Mouse (Mus musculus) stomach, postnatal 0 days (tissue): ENCODE results near the gene C1qtnf6. TPM values are rescaled to one million over a fixed set of nuclear protein-coding genes. Genes with fewer than 3 reads are reported as not detected.
A peak's percentile ranks its signal among the peaks of the same experiment; 100 is the strongest.

Source experiments
- ATAC-seq: fragments of 200-750 bp; cut with Nextera tagmentation; 2 replicates; pipeline ENCODE4 v1.8.0; 2017; ENCODE audit not compliant: low FRiP score, low TSS enrichment
- DNase-seq: peaks from one replicate; pipeline ENCODE4 v3.0.0-alpha.2; 2016; ENCODE audit warnings: low spot score
- H3K27ac ChIP-seq: fragments of 300-500 bp; sonication (generic); replicated peaks from 2 replicates; pipeline ENCODE4 v1.5.1; 2014; ENCODE audit warnings: mild to moderate bottlenecking, control low read depth
- H3K27me3 ChIP-seq: fragments of 300-500 bp; sonication (generic); 2 replicates; pipeline ENCODE4 v1.6.1; 2014; ENCODE audit warnings: low read length; ENCODE audit not compliant: control insufficient read depth, insufficient read depth
- H3K36me3 ChIP-seq: fragments of 300-500 bp; sonication (generic); 2 replicates; pipeline ENCODE4 v1.6.1; 2014; ENCODE audit warnings: low read length, mixed read lengths; ENCODE audit not compliant: control insufficient read depth, insufficient read depth
- H3K4me1 ChIP-seq: fragments of 300-500 bp; sonication (generic); replicated peaks from 2 replicates; pipeline ENCODE4 v1.6.1; 2014; ENCODE audit warnings: antibody characterized with exemption; ENCODE audit not compliant: control insufficient read depth, insufficient read depth
- H3K4me2 ChIP-seq: fragments of 300-500 bp; sonication (generic); replicated peaks from 2 replicates; pipeline ENCODE4 v1.6.1; 2014; ENCODE audit warnings: low read depth, mild to moderate bottlenecking, control low read depth, moderate library complexity
- H3K4me3 ChIP-seq: fragments of 300-500 bp; sonication (generic); 2 replicates; pipeline ENCODE4 v1.5.1; 2014; ENCODE audit warnings: low read depth, low read length, control low read depth
- H3K9ac ChIP-seq: fragments of 300-500 bp; sonication (generic); 2 replicates; pipeline ENCODE4 v1.6.1; 2014; ENCODE audit warnings: mild to moderate bottlenecking, low read length, control low read depth, mixed read lengths
- H3K9me3 ChIP-seq: fragments of 300-500 bp; sonication (generic); 2 replicates; pipeline ENCODE4 v1.6.1; 2016; ENCODE audit warnings: low read length; ENCODE audit not compliant: control insufficient read depth
- CTCF ChIP-seq: IDR thresholded peaks from 2 replicates; pipeline ENCODE4 v1.5.1; 2016; ENCODE audit warnings: antibody characterized with exemption, low read depth, mild to moderate bottlenecking, moderate library complexity
- EP300 ChIP-seq: optimal IDR thresholded peaks from 2 replicates; pipeline ENCODE3; 2016; ENCODE audit warnings: antibody characterized with exemption
- WGBS: fragments of 180-500 bp; shearing (Covaris S2); extraction: QIAGEN DNeasy Blood & Tissue Kit; methylation state at CpG from one replicate; pipeline ENCODE4 v1.1.7; 2014; 5-methylcytosine and 5-hydroxymethylcytosine counted together
- polyA plus RNA-seq: library from polyadenylated mRNA; unstranded; fragments of >200 nt; fragmentation: Nextera tagmentation; extraction: Ambion mirVana; gene quantifications from 2 replicates; pipeline ENCODE4 v1.2.1, GENCODE M21; 2015

Gene C1qtnf6
- polyA plus RNA-seq, 1 experiment from 2014 or later = 20.2 TPM

DNA sequence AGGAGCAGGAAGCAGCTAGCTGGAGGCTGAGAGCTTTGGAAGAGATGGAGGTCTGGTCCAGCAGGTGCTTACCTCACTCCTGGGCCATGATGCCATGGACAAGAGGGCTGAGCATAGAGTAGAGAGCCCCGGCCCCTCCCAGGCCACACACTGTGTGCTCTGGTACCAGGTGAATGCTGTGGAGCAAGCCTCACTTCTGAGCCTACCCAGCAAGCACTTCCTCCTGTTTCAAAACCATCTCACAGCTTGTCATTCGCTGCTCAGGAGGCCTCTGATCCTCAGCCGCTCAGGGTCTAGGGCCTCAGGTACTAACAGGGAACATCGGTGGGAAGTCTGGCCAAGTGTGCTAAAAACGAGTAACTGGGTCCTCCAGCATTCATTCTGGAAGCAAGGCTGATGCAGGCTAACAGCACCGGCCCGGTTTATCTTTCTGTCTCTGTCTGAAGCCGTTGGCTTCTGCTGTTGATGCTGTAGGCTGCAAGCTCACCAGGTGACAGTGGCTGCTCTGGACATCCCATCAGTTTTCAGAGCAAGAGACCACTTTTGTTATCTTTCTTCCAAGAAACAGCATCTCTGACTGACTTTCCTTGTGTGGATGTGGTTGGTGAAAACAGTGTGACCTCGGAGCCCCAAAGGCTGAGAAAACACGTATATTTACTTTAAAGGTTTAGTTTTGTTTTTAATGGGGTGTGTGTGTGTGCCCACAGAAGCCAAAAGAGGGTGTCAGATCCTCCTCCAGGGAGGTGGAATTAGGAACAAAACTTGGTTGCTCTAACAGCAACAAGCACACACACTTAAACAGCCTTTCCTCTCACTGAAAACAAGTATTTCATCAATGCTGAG is 26.7 kb upstream of the C1qtnf6 start:
- Histone ChIP-seq H3K4me3 (no peak overlapping the region), H3K27me3 (no peaks in the 10 kb centered on the region), H3K4me1 (no peaks in the 10 kb centered on the region), H3K27ac (no peak overlapping the region), H3K9me3 (no peaks in the 10 kb centered on the region), H3K36me3 (no peaks in the 10 kb centered on the region), H3K4me2 (no peak overlapping the region), H3K9ac (no peak overlapping the region)
- DNase-seq = no peak
- WGBS = 55% methylated on average over 10 of the region's 10 CpGs
- no peak for ATAC-seq
- no peak for TF ChIP-seq EP300
- no peak for TF ChIP-seq CTCF

DNA sequence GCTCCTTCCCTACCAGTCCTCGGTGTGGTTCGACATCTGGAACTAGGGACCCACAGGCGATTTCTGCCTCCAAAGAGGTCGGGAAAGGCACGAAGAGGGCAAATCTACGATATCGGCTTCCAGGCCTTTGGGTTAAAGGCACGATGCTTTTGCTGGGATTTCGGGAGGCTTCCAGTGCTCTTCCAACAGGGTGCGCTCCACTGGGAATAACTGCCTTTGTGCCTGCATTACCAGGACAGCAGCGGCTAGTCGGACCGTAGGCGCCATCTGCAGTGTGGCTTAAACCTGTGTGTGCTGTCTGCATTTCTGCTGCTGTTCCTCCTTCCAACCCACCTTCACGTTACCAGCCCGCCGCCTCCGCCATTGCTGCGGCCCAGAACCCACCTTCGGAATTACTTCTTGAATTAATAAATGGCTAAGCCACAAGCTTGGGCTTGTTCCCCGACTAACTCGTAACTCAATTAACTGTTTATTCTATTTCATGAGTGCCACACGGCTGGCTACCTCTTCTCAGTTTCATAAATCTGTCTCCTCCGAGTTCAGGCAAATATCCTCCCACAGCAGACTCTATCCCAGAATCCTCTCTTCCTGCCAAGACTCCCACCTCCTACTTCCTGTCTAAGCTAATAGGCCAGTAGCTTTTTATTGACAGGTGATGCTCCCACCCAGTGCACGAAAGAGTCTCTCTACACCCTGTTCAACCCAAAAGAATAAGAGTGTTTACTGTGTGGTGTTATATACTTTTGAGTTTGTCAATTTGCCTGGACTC is 23.5 kb upstream of the C1qtnf6 start:
- WGBS = 59% methylated on average over 25 of the region's 25 CpGs
- H3K4me2 ChIP-seq = no peak overlapping the region
- H3K9ac ChIP-seq = no peak overlapping the region
- ATAC-seq (no peak), DNase-seq (no peak)
- H3K4me1 ChIP-seq = no peaks in the 10 kb centered on the region
- H3K27me3 ChIP-seq = no peaks in the 10 kb centered on the region
- H3K36me3 ChIP-seq = no peaks in the 10 kb centered on the region
- TF ChIP-seq EP300 = no peak
- peak; percentile 39; the same call in 1 of the 2 replicates for TF ChIP-seq CTCF
- no peak overlapping the region for H3K27ac ChIP-seq
- peak overlapping the region; percentile 1; the same call in 1 of the 2 replicates for H3K4me3 ChIP-seq
- no peaks in the 10 kb centered on the region for H3K9me3 ChIP-seq

DNA sequence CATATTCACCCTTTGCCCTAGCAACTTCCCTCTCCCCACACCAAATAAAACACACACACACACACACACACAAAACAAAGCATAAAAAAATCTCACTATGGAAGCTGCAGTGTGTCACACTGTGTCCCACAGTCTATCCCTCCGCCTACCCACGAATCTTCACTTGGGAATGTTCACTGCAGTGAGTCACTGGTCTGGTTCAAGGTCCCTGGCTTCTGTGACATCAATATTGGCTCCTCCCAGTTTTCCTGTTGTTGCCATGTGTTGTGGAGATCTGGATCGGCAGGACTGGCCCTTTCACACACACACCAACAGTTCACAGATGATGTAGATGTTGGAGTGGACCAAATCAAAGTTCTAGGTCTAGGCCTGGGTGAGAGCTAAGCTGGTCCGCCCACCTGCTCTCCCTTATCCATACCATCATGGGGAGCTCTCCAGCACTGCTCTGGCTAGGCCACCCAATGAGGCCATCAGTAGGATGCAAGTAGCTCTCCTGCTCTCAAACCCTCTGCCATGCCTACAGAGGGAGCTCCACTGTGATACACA is 18.0 kb upstream of the C1qtnf6 start:
- 53% methylated on average over 4 of the region's 4 CpGs for WGBS

DNA sequence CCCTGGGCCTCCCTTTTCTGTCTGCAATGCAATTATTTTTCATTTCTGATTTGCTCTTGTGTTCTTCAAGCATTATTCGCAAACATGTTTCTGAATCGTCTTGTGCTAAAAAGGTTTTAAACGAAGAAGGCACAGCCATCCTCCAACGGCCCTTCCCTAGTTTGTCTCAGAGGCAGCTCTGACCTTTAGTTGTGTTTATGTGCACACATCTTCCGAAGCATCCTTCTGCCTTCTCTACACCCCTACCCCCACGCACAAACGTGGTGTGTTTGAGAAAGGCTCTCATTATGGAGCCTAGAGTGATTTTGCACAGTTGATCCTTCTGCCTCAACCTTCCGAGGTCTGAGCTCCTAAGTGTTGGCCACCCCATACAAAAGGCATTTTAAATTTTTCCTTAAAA is 17.5 kb upstream of the C1qtnf6 start:
- Histone ChIP-seq H3K9ac (no peak overlapping the region), H3K36me3 (no peaks in the 10 kb centered on the region), H3K9me3 (no peaks in the 10 kb centered on the region), H3K27me3 (no peaks in the 10 kb centered on the region), H3K4me3 (no peak overlapping the region), H3K27ac (0 out of 2 replicates have a peak overlapping the region, but pooled peaks have one; percentile 1), H3K4me2 (no peak overlapping the region), H3K4me1 (no peaks in the 10 kb centered on the region)
- 50% methylated on average over 8 of the region's 8 CpGs for WGBS
- DNase-seq (no peak), ATAC-seq (no peak)
- no peak for TF ChIP-seq EP300

More for the DNA sequence above, 18.0 kb upstream of the C1qtnf6 start:
- Histone ChIP-seq H3K9me3 (no peaks in the 10 kb centered on the region), H3K4me3 (no peak overlapping the region), H3K36me3 (no peaks in the 10 kb centered on the region), H3K9ac (no peak overlapping the region), H3K4me2 (no peak overlapping the region), H3K27ac (no peak overlapping the region), H3K27me3 (no peaks in the 10 kb centered on the region), H3K4me1 (no peaks in the 10 kb centered on the region)
- no peak for DNase-seq
- TF ChIP-seq CTCF = no peak
- TF ChIP-seq EP300 = no peak
- peak; percentile 62 for ATAC-seq

DNA sequence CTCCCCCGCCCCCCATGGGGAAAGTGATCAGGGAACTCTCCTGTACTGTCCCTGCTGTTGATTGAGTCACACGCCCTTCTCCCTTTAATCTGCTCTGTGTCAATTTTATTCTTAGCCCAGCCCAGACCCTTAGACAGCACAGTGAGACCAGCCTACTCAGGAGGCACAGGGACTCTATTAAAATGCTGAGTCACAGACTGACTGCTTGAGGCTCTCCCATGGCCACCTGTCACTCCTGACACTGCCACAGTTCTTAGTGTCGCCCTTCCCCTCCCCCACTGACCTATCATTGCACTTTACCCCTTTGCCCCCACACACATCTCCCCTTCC is 17.1 kb upstream of the C1qtnf6 start:
- TF ChIP-seq EP300 (no peak), CTCF (no peak)
- no peak for DNase-seq
- Histone ChIP-seq H3K9ac (no peak overlapping the region), H3K4me2 (no peak overlapping the region), H3K27me3 (no peaks in the 10 kb centered on the region), H3K4me3 (no peak overlapping the region), H3K9me3 (no peaks in the 10 kb centered on the region), H3K36me3 (no peaks in the 10 kb centered on the region), H3K4me1 (no peaks in the 10 kb centered on the region), H3K27ac (no peak overlapping the region)
- ATAC-seq = peak; percentile 57; the same call in 1 of the 2 replicates
- WGBS = 29% methylated on average over 3 of the region's 3 CpGs
